Mouse (Mus musculus) small intestine, adult 2 months (tissue): ENCODE results near the gene Slc16a11.

Experiments
- CTCF ChIP-seq: fragments of 200-500 bp; IDR thresholded peaks from 2 replicates; pipeline ENCODE4 v1.5.1; 2012; ENCODE audit warnings: low read depth, mild to moderate bottlenecking, control low read depth, inconsistent platforms, low read length, moderate library complexity, mixed read lengths; ENCODE audit not compliant: insufficient replicate concordance, insufficient read length; ENCODE audit errors: extremely low read depth
- POLR2A ChIP-seq: fragments of 200-500 bp; IDR thresholded peaks from 2 replicates; pipeline ENCODE4 v1.6.1; 2012; ENCODE audit warnings: low read depth, mild to moderate bottlenecking, control low read depth, inconsistent platforms, low read length, moderate library complexity

DNA sequence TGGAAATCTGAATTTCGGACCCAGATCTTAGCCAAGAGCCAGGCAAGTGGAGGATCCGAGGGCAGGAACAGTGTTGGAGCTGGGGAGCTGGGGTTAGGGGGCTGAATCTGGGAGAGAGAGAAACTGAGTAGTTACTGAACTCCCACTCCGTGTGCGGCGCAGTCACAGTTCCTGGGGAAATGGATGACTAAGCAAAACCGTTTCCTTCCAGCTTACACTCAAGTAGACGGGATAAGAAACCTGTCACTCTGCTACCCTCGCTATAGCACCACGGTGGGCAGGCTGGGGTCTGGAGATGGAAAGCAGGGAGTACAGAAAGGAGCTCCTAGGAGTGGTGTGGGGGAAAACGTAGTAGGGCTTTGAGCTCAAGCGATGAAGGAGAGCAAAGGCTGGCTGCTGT lies 37.6 kb downstream of the Slc16a11 start:
- TF ChIP-seq POLR2A = no peak
- no peak for TF ChIP-seq CTCF
